Mouse (Mus musculus) embryo, embryonic 11 days (tissue): ENCODE results near the gene Chil1.

Experiments used
- DNase-seq: peaks from one replicate; pipeline ENCODE4 v3.0.0-alpha.2; 2015

Gene Chil1

GRCm38 (mm10) chr1:134182025-134182424, at the start of gene Chil1:
Gene Chil1 (plus strand): TSS chr1:134182176.
- no peak for DNase-seq

- DNase-seq: no peak
These were observed 48.7 kb upstream of the Chil1 start for GRCm38 (mm10) chr1:134133316-134133715.

- no peak for DNase-seq
These were observed 45.6 kb upstream of the Chil1 start for GRCm38 (mm10) chr1:134136351-134136750.

GRCm38 (mm10) chr1:134138424-134138823, 43.6 kb upstream of the Chil1 start:
- no peak for DNase-seq

- DNase-seq: no peak
These were observed 39.6 kb upstream of the Chil1 start for GRCm38 (mm10) chr1:134142363-134142794.

GRCm38 (mm10) chr1:134146066-134146465, 35.9 kb upstream of the Chil1 start:
- DNase-seq: no peak

- DNase-seq: no peak
These were observed 31.9 kb upstream of the Chil1 start for GRCm38 (mm10) chr1:134150076-134150475.

GRCm38 (mm10) chr1:134150745-134151144, 31.2 kb upstream of the Chil1 start:
- no peak for DNase-seq

GRCm38 (mm10) chr1:134151655-134152412, 30.1 kb upstream of the Chil1 start:
- peak; percentile 86 for DNase-seq

GRCm38 (mm10) chr1:134152626-134153590, 29.1 kb upstream of the Chil1 start:
- DNase-seq: no peak

GRCm38 (mm10) chr1:134154121-134154520, 27.9 kb upstream of the Chil1 start:
- no peak for DNase-seq

- no peak for DNase-seq
These were observed 27.3 kb upstream of the Chil1 start for GRCm38 (mm10) chr1:134154655-134155054.

GRCm38 (mm10) chr1:134160404-134160803, 21.6 kb upstream of the Chil1 start:
- no peak for DNase-seq

GRCm38 (mm10) chr1:134161399-134161798, 20.6 kb upstream of the Chil1 start:
- no peak for DNase-seq

GRCm38 (mm10) chr1:134162510-134163225, 19.3 kb upstream of the Chil1 start:
- DNase-seq: no peak

- no peak for DNase-seq
These were observed 18.5 kb upstream of the Chil1 start for GRCm38 (mm10) chr1:134163476-134163875.

- DNase-seq: no peak
These were observed 17.5 kb upstream of the Chil1 start for GRCm38 (mm10) chr1:134164454-134164853.

GRCm38 (mm10) chr1:134166547-134166946, 15.4 kb upstream of the Chil1 start:
- no peak for DNase-seq

GRCm38 (mm10) chr1:134167416-134168305, 14.3 kb upstream of the Chil1 start:
- no peak for DNase-seq

- DNase-seq: no peak
These were observed 13.4 kb upstream of the Chil1 start for GRCm38 (mm10) chr1:134168567-134168966.

- DNase-seq: no peak
These were observed 12.8 kb upstream of the Chil1 start for GRCm38 (mm10) chr1:134168985-134169697.
